Mouse (Mus musculus) G1E (cell line): Measurements from ENCODE around the gene Plin5.

Experiments used
- CTCF ChIP-seq: IDR thresholded peaks from 2 replicates; pipeline ENCODE4 v1.5.1; 2012; ENCODE audit warnings: low read depth, low read length, inconsistent platforms, mixed read lengths
- GATA1 ChIP-seq: IDR thresholded peaks from 2 replicates; pipeline ENCODE4 v1.6.1; 2012; ENCODE audit warnings: borderline replicate concordance, low read length, inconsistent platforms, mixed read lengths
- POLR2AphosphoS5 ChIP-seq: IDR thresholded peaks from 2 replicates; pipeline ENCODE4 v1.6.1; 2012; ENCODE audit warnings: low read depth, low read length, inconsistent platforms; ENCODE audit not compliant: insufficient replicate concordance

DNA sequence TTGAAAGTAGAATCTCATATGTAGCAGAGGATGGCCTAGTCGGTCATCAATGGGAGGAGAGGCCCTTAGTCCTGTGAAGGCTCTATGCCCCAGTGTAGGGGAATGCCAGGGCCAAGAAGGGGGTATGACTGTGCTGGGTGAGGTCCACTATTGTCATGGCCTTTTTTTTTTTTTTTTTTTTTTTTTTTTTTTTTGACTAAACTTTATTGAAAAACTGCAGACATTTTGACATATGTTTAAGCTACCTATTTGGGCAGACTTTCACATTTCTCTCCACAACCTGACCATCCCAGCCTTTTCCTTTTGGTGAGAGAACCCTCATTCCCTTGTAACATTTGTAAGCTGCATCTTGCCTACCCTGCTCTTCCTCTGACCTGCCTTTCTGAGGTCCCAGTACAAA, 25.1 kb downstream of the Plin5 start:
- TF ChIP-seq CTCF (no peak), POLR2AphosphoS5 (no peak), GATA1 (no peak)
